Mouse (Mus musculus) heart, postnatal 4 days (tissue): Measurements from ENCODE around the gene A630023A22Rik. TPM values are rescaled to one million over a fixed set of nuclear protein-coding genes. Genes with fewer than 3 reads are reported as not detected.
A peak's percentile ranks its signal among the peaks of the same experiment; 100 is the strongest.

Source experiments
- DNase-seq: peaks from one replicate; pipeline ENCODE4 v3.0.0; 2021
- total RNA-seq, 2 experiments: library from RNA; stranded (reverse); gene quantifications; 2 replicates each; pipeline ENCODE4 v1.2.3; 2021

Gene A630023A22Rik
- total RNA-seq, 2 experiments from 2014 or later = not detected

DNA sequence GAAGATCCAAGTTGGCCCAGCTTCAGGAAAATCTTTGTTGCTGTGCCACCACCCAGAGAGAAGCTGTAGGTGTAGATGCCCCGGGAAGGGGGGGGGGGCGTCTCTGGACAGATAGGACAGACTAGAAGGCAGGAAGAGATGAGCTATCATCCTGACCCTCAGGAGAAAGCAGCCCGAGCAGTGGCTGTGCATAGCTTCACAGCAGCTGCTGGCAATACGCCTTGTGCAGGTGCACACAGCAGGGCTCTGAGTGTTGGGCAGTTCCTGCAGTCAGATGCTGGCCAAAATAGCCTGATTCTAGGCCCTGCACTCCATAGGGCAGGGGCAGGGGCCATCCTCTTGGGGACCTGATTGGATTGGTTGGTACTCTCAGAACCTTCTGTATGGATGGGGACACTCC lies 15.7 kb downstream of the A630023A22Rik start:
- no peak for DNase-seq

DNA sequence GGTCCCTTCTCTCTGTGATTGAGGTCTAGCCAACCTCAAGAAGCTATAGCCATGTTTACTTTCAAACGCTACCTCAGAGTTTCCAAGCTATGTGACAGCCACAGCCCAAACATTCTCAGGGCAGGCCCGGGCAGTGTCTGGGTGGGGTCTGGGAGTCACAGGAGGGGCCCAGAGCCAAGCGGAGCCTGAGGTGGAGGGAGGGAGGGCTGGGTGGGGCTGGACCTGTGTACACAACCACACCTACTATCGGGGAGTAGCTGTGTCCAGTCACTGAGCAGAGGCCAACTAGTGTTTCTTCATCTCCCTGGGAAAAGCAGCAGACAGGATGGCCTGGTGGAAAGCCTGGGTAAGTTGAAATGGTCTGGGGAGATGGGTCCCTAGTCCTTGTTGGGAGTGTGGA lies 16.8 kb downstream of the A630023A22Rik start, which contains the start of gene Anxa8:
Anxa8 (plus strand) TSS at position 251 of the 400 bp plus-strand sequence.
- DNase-seq = no peak

DNA sequence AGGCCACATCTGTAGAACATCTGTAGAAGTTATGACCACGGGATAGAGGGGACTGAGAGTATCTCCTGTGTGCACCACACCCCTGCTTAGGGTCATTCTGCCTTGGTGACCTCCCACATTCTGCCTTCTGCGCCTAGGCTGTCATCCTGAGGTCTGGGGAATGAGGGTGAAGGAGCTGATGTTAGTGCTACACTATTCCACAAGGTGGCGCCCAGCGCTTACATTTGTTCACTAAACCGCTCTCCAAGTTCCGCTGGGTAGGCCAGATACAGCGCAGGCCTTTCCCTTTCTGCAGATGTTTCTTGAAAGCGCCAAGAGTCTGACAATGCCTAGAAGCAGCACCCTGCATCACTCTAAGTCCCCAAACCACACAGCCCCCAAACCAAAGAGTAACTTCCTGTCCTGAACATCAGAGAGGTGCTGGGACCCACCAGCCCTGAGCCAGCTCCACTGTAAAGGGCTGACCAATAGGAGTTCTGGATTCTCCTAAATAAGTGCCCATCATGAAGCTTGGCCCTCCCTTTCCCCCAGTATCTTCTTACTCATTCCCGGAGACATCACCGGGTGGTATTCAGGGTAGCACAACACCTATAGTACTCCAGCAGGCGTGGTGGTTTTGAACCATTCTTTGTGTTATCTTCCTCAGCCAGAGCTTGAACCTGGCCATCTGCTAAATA lies 22.1 kb downstream of the A630023A22Rik start:
- DNase-seq = peak; percentile 83

DNA sequence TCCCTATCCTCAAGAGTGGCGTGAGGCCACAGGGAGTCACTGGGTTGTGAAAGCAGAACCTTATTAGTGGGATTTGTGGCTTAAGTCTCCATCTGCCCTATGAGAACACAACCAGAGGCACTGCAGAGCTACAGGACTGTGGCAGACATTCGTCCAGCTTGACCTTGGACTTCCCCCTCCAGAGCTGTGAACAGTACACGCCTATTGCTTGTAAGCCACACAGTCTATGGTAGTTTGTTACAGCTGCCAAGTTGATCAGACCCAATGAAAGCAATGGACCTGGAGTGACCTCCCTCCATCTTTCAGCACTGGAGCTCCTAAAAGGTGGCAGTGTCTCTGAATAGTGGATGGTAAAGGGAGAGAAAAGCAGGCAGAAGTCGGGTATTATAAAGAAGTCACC lies 24.3 kb downstream of the A630023A22Rik start:
- DNase-seq = no peak

DNA sequence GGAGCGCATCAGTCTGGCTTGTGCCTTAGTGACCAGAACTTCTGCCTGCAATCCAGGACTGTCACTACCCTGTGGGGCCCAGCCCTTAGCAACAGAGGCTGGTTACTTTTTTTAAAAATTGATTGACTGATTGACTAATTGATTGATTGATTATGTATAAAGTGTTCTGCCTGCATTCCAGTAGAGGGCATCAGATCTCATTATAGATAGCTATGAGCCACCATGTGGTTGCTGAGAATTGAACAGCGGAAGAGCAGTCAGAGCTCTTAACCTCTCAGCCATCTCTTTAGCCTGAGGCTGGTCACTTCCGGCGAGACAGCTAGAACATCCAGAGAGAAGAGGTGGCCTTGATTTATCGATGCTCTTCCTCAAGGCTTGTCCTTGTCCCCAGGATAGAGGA lies 25.3 kb downstream of the A630023A22Rik start:
- no peak for DNase-seq

DNA sequence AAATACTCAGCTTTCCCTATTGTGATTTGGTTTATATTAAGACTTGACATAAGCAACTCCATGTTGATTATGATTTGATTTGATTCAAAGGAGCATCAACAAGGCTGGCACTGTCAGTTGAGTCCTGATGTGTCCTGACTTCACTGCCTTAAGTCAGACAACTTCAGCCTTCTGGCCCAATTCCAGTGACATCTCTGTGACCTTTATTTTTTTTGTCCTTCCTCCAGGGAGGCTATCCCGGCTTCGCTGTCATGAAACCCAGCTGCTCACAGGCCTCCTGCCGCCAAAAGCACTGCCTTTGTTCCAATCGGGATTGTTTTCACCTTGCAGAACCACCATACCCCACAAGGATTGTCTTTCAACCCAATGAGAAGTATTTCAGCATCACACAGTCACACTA lies 27.2 kb downstream of the A630023A22Rik start:
- DNase-seq = peak; percentile 14

DNA sequence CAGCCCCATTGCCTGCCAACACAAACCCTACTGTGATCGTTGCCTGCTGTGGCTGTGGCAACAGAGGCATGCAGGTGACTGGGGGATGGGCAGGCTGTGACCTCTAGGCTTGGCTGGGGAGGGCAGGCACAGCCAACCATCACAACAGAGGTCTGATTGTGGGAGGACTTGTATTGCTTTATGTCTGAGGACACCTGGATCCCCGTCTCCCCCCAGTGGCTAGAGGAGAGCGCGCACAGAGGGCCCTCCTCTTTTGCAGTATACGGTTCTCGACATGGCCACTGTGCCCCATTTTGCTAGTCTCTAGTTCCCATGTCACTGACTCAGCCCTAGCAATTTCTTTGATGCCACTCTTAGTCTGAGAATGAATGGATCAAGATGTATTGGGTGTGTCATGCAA lies 30.9 kb downstream of the A630023A22Rik start:
- DNase-seq = no peak

DNA sequence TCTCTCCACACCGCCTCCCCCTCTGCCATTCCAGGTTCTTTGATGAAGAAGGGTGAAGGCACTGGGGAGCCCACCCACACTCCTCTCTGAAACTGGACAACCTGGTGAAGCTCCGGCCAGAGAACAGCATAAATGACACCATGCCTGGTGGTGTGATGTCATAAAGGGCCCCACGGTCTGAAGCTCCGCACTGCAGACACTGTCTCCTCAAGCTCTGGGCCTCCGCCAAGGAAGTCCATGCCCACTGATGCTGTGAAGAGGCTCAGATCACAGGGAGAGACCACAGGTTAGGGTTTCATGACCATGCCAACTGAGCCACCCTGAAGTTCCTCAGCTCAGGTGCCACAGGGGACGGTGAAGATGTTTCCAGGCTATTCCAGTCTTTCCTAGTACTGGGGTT lies 50.0 kb downstream of the A630023A22Rik start, which contains the start of gene Antxrl:
Antxrl (plus strand) TSS at position 192 of the 400 bp plus-strand sequence.
- no peak for DNase-seq

DNA sequence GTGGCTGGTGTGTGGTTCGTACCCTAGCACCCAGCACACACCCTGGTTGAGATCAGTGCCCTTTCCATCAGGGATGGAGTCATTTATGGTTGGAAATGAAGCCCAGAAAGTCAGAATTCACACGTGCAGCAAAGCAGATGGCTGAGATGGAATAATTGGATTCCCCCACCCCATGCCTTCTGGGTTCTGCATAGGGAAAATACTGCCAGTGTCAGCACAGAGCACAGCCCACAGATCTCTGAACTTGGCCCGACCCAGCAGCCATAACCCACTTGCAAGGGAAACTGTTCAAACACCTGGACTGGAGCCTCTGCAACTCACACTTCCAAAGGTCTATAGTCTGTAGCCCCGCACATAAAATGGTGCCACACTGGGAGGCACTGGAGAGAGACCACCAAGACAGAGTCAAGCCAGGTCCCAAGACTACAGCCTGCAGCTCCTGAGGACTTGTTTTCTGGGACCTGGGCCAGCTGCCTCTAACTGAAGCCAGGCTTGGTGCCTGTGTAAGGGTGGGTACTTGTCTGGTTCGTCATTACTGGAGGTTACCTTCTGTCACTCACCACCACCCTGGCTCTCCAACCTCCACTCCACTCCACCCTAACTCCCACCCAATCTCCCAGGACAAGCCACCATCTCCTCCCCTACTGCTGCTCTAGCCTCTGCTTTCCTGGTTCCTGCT lies 52.3 kb downstream of the A630023A22Rik start:
- no peak for DNase-seq

DNA sequence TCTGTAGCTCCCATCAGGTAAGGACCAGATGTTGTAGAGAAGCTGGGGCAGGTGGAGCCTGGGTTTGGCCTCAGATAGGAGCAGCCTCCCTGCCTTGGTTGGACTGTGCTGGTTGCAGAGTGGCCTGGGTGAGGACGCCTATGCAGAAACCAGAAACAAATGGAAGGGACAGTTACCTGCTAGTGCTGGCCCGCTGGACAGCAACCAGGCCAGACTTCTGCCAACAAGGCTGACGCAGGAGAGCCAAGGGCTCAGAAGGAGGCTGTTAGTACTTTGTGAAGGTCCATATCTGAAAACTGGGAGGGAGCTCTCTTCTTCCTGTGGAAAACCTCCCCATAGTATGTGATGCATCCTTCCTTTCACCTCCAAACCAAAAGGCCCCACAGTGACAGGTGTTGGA lies 59.2 kb downstream of the A630023A22Rik start:
- DNase-seq = no peak

DNA sequence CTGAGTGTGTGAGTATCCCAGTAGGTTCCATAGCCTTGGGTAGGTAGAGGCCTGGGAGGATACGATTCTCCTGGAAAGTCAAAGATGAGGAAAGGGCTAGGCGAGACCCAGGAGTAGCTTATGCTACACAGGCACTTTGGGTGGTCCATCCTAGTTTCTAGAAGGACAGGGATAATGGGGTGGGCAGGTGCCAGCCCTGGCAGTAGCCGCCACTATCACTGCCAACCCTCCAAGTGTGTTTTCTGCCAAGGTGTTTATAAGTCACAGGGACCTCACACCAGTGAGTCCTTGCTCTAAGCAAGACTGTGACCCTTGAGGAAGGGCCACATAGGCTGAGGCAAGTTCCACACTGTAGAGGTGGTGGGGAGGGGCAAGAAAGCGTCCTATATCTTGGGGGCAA lies 61.3 kb downstream of the A630023A22Rik start:
- no peak for DNase-seq

DNA sequence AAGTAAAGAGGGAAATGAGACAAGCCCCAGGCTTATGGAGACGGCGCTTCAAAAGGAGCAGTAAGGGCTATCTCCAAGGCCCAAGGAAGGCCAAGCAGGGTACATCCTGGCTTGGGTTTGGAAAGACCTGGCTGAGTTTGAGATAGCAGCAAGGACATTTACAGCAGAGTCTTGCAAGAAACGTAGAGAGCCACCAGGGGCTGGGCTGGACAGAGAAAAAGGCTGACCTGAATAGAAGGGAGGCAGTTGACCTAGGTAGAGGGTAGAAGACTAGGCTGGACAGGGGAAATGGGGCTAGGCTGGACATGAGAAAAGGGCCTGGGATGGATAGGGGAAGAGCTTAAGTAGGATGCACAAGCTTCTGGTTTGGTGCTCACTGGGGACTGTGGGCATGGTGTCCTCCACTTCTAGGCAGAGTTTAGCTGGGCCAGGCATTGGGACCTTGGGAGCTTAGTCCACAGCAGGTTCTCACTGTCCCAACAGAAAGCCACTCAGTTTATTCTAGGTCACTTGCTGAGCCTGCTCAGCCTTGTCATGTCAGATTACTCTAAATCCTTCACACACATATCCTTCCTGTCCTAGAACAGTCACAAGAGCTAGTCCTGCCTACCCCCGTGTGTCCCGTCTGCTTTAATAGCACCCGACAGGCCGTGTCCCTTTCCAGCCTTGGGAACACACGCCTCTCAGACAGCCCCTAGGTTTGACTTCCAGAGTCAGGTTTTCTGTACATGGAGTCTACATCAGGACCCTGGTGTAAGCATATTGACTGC lies 68.5 kb downstream of the A630023A22Rik start:
- no peak for DNase-seq

DNA sequence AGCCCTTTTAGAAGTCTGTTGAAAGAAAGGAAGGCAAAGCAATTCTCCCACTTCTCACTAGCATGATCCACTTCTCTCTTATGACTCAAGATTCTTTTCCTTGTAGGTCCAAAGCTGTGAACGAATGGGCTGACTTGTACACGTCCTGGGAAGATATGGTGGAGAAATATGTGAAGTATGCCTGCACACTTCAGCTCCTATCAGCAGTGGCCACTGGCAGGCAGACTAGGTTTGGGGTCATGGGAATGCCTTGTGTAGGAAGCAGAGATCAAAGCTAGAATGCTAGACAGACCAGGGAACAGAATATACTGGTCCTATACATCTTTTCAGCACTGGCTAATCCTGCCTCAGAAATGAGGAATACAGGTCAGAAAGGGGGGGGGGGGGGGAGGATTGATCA lies 75.8 kb downstream of the A630023A22Rik start:
- DNase-seq = no peak

DNA sequence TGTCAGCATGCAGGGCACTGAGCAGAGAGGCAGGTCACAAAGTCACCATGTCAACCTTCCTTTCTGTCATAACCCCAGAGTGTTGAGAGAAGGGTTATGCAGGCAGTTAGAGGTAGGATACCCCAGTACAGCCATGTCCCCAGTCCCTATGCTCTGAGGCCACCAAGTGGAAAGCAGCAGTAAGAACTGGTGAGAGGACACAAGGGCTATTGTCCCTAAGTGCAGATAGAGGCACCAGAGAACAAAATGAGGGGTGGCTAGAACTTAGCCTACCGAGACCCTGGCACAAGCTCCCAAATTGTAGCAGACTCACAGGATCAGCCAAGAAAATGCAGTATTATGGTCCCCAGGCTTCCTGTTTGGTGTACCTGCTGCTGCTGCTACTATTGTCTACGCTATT lies 85.6 kb downstream of the A630023A22Rik start:
- no peak for DNase-seq

DNA sequence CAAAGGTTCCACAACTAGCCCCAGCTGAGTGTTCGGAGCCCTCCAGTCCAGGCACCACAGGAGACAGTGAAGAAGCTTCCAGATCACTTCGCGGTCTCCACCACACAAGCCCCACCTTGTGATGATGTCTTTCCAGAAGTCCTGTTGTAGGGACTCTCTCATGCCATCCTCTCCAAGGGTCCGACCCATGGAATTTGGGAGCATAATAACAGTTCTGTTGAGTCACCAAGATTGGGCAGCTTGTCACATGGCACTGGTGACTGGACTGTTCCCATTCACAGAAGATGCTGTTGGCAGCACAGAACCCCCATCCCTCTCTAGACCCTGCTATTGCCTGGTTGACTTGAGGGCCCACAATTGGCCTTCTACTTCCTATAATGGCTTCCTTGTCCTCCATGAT lies 86.2 kb downstream of the A630023A22Rik start, which contains the start of gene Gm5460:
Gm5460 (plus strand) TSS at position 378 of the 400 bp plus-strand sequence.
- no peak for DNase-seq

DNA sequence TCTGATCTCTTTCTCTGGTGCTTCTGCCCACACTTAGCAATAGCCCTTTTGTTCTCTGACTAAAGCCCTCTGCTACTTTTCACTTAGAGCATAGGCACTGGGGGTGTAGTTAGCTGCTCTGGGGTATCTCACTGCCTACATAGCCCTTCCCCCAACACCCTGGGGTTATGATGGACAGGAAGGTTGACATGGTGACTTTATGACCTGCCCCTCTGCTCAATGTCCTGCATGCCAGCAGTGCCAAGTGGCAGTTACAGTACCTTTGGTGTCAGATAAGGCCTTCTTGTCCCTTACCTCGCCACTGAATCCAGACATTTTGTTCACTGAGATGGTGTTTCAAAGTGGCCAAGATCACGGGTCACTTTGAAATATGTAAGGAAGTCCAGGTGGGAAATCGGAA lies 87.5 kb downstream of the A630023A22Rik start, which contains the start of gene Gm30083:
Gm30083 (minus strand) TSS at position 120 of the 400 bp plus-strand sequence.
- no peak for DNase-seq

DNA sequence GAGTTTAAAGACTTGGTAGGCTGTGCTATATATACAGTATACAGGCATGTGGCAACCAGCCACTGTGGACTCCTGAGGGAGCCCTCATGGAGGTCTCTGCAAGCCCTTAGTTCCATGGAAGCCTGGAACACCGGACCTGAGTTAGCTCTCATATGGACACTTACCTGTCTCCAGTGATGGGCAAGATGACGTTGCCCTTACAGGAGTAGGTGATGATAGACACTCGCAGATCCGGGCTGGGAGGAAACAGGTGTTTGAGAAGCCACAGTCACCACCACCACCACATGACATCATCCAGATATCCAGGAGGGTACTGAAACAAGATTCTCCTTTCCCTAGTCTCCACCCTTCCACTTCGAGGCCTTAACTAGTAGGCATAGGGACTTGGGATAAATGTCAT lies 100.2 kb downstream of the A630023A22Rik start:
- DNase-seq = no peak

DNA sequence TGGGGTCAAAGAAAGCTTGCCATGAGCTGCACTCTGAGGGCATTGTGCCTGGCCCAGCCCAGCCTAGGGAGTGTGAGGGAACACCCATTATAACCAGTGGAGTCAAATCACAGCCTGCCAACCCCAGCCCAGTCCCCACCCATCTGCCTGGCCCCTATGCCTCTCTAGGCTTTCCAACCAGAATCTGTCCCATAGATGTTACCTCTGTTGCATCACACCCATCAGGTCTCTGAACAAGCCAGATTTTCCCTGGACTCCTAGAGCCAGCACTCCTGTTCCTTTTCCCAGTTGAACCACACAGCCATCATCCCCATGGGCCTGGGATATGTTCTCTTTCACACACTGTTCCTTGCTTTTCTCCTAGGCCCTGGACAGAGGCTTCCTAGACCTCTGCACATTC lies 101.1 kb downstream of the A630023A22Rik start:
- DNase-seq = no peak

Other genes with a start within 250 kb of the A630023A22Rik start
- gene Gdf10, start 179.2 kb downstream of the A630023A22Rik start, total RNA-seq = 1 to 10 TPM; 1.7 to 1.9 TPM
- gene Gdf2, start 161.7 kb downstream of the A630023A22Rik start, total RNA-seq = under 1 TPM; 0.17 to 0.32 TPM
- gene Rbp3, start 148.8 kb downstream of the A630023A22Rik start, total RNA-seq = not detected
- gene Zfp488, start 124.0 kb downstream of the A630023A22Rik start, total RNA-seq = not detected
- gene Gm30083, start 87.6 kb downstream of the A630023A22Rik start, total RNA-seq = not detected
- gene Gm5460, start 86.0 kb downstream of the A630023A22Rik start, total RNA-seq = under 1 TPM in 1 of 2 experiments, not detected in 1; 0.14 TPM
- not detected for gene Antxrl, start 50.0 kb downstream of the A630023A22Rik start, total RNA-seq
- gene Anxa8, start 16.8 kb downstream of the A630023A22Rik start, total RNA-seq = 1 to 10 TPM; 2.1 to 3.3 TPM
- gene Npy4r, start 49.7 kb upstream of the A630023A22Rik start, total RNA-seq = not detected
- under 1 TPM; 0.25 to 0.29 TPM for gene Gprin2, start 98.9 kb upstream of the A630023A22Rik start, total RNA-seq
- gene Syt15, start 116.8 kb upstream of the A630023A22Rik start, total RNA-seq = 1 to 10 TPM; 1.1 to 1.2 TPM
- gene Shld2, start 207.7 kb upstream of the A630023A22Rik start, total RNA-seq = 1 to 10 TPM; 9.0 to 9.4 TPM
- 100 to 1,000 TPM; 121 to 129 TPM for gene Glud1, start 208.0 kb upstream of the A630023A22Rik start, total RNA-seq